Mouse (Mus musculus) cortical plate, adult 2 months (tissue): ENCODE data around the gene Spock1. TPM values are rescaled to one million over a fixed set of nuclear protein-coding genes. Genes with fewer than 3 reads are reported as not detected.

ENCODE experiments used
- H3K27ac ChIP-seq: fragments of 200-500 bp; 2 replicates; pipeline ENCODE4 v1.5.1; 2012; ENCODE audit warnings: low read length, control low read depth, inconsistent platforms; ENCODE audit not compliant: insufficient read depth
- H3K4me1 ChIP-seq: fragments of 200-500 bp; 2 replicates; pipeline ENCODE4 v1.6.1; 2011; ENCODE audit warnings: low read length; ENCODE audit not compliant: control insufficient read depth, insufficient read depth
- H3K4me3 ChIP-seq: fragments of 200-500 bp; 2 replicates; pipeline ENCODE4 v1.5.1; 2011; ENCODE audit warnings: mild to moderate bottlenecking, low read length, control low read depth; ENCODE audit not compliant: insufficient read depth
- CTCF ChIP-seq: fragments of 200-500 bp; IDR thresholded peaks from 2 replicates; pipeline ENCODE4 v1.5.1; 2011; ENCODE audit warnings: mild to moderate bottlenecking, control low read depth, low read length; ENCODE audit not compliant: insufficient read depth; ENCODE audit errors: extremely low read depth
- POLR2A ChIP-seq: fragments of 200-500 bp; IDR thresholded peaks from 2 replicates; pipeline ENCODE4 v1.6.1; 2011; ENCODE audit warnings: mild to moderate bottlenecking, low read length, control low read depth; ENCODE audit not compliant: insufficient read depth; ENCODE audit errors: extremely low read depth
- polyA plus RNA-seq: library from polyadenylated mRNA; depleted of rRNA; stranded (reverse); fragments of >200 nt; gene quantifications from 2 replicates; pipeline ENCODE4 v1.2.3, GENCODE M21; 2012

The Spock1 gene
- polyA plus RNA-seq, 1 experiment: 125 TPM

- Histone ChIP-seq H3K4me3 (no peak overlapping the region), H3K27ac (no peak overlapping the region), H3K4me1 (no peaks in the 10 kb centered on the region; the same call in 1 of the 2 replicates)
- TF ChIP-seq CTCF (no peak), POLR2A (no peak)
These were observed 248.3 kb downstream of the Spock1 start for GRCm38 (mm10) chr13:57659872-57660271.

- no peak overlapping the region for H3K4me3 ChIP-seq
- H3K27ac ChIP-seq: no peak overlapping the region
- TF ChIP-seq POLR2A: no peak
- TF ChIP-seq CTCF: no peak
- peaks cover 1% of the 10 kb centered on the region; the same call in 1 of the 2 replicates for H3K4me1 ChIP-seq
These were observed 251.5 kb downstream of the Spock1 start for GRCm38 (mm10) chr13:57656606-57657005.

- no peak for TF ChIP-seq CTCF
- TF ChIP-seq POLR2A: no peak
- H3K4me3 ChIP-seq: no peak overlapping the region
- peaks cover 3% of the 10 kb centered on the region for H3K4me1 ChIP-seq
- no peak overlapping the region for H3K27ac ChIP-seq
These were observed 253.8 kb downstream of the Spock1 start for GRCm38 (mm10) chr13:57654362-57654761.

- Histone ChIP-seq H3K4me1 (peaks cover 3% of the 10 kb centered on the region), H3K27ac (no peak overlapping the region), H3K4me3 (no peak overlapping the region)
- no peak for TF ChIP-seq CTCF
These were observed 256.9 kb downstream of the Spock1 start for GRCm38 (mm10) chr13:57651236-57651635.

- Histone ChIP-seq H3K4me1 (peaks cover 3% of the 10 kb centered on the region), H3K4me3 (no peak overlapping the region), H3K27ac (no peak overlapping the region)
- TF ChIP-seq POLR2A: no peak
- TF ChIP-seq CTCF: no peak
These were observed 259.3 kb downstream of the Spock1 start for GRCm38 (mm10) chr13:57648784-57649183.

GRCm38 (mm10) chr13:57647456-57647855 is 260.7 kb downstream of the Spock1 start:
- no peak overlapping the region for H3K4me3 ChIP-seq
- no peak overlapping the region for H3K27ac ChIP-seq
- TF ChIP-seq POLR2A: no peak
- no peak for TF ChIP-seq CTCF
- peaks cover 2% of the 10 kb centered on the region for H3K4me1 ChIP-seq

- no peak overlapping the region for H3K27ac ChIP-seq
- TF ChIP-seq CTCF (no peak), POLR2A (no peak)
- no peak overlapping the region for H3K4me3 ChIP-seq
- peaks cover 13% of the 10 kb centered on the region for H3K4me1 ChIP-seq
These were observed 265.1 kb downstream of the Spock1 start for GRCm38 (mm10) chr13:57643036-57643435.

GRCm38 (mm10) chr13:57641649-57642048 is 266.5 kb downstream of the Spock1 start:
- peaks cover 17% of the 10 kb centered on the region for H3K4me1 ChIP-seq
- no peak for TF ChIP-seq CTCF
- no peak for TF ChIP-seq POLR2A
- H3K27ac ChIP-seq: no peak overlapping the region
- H3K4me3 ChIP-seq: no peak overlapping the region

GRCm38 (mm10) chr13:57640968-57641367 is 267.2 kb downstream of the Spock1 start:
- Histone ChIP-seq H3K4me1 (peaks cover 17% of the 10 kb centered on the region), H3K4me3 (no peak overlapping the region), H3K27ac (no peak overlapping the region)
- TF ChIP-seq CTCF (no peak), POLR2A (no peak)

- no peak for TF ChIP-seq CTCF
- 0 out of 2 replicates have a peak, but pooled peaks have one; percentile 33 for TF ChIP-seq POLR2A
- Histone ChIP-seq H3K4me1 (peaks cover 17% of the 10 kb centered on the region), H3K4me3 (no peak overlapping the region), H3K27ac (no peak overlapping the region)
These were observed 269.3 kb downstream of the Spock1 start for GRCm38 (mm10) chr13:57638820-57639219.
